Mouse (Mus musculus) limb, embryonic 11.5 days (tissue): ENCODE data around the gene Kcnb1. TPM values are rescaled to one million over a fixed set of nuclear protein-coding genes. Genes with fewer than 3 reads are reported as not detected.

Experiments
- ATAC-seq: fragments of 200-750 bp; cut with Nextera tagmentation; 2 replicates; pipeline ENCODE4 v1.8.0; 2017; ENCODE audit warnings: low read depth; ENCODE audit not compliant: insufficient number of reproducible peaks, low FRiP score, low TSS enrichment
- DNase-seq: peaks from one replicate; pipeline ENCODE4 v3.0.0-alpha.2; 2015; ENCODE audit warnings: low spot score
- H3K27ac ChIP-seq: fragments of 300-500 bp; sonication (generic); replicated peaks from 2 replicates; pipeline ENCODE4 v1.5.1; 2014; ENCODE audit warnings: low read depth, mild to moderate bottlenecking, low read length
- H3K27me3 ChIP-seq: fragments of 300-500 bp; sonication (generic); 2 replicates; pipeline ENCODE4 v1.6.1; 2014; ENCODE audit warnings: mild to moderate bottlenecking, low read length, mixed read lengths; ENCODE audit not compliant: control insufficient read depth, insufficient read depth
- H3K36me3 ChIP-seq: fragments of 300-500 bp; sonication (generic); 2 replicates; pipeline ENCODE4 v1.6.1; 2014; ENCODE audit warnings: mild to moderate bottlenecking, low read length, moderate library complexity, mixed read lengths; ENCODE audit not compliant: control insufficient read depth, insufficient read depth
- H3K4me1 ChIP-seq: fragments of 300-500 bp; sonication (generic); 2 replicates; pipeline ENCODE4 v1.6.1; 2014; ENCODE audit warnings: low read length, mixed read lengths; ENCODE audit not compliant: control insufficient read depth, insufficient read depth
- H3K4me2 ChIP-seq: fragments of 300-500 bp; sonication (generic); 2 replicates; pipeline ENCODE4 v1.6.1; 2014; ENCODE audit warnings: low read depth, mild to moderate bottlenecking, moderate library complexity; ENCODE audit not compliant: severe bottlenecking
- H3K4me3 ChIP-seq: fragments of 300-500 bp; sonication (generic); 2 replicates; pipeline ENCODE4 v1.5.1; 2014; ENCODE audit warnings: low read depth, low read length
- H3K9ac ChIP-seq: fragments of 300-500 bp; sonication (generic); 2 replicates; pipeline ENCODE4 v1.6.1; 2014; ENCODE audit warnings: mild to moderate bottlenecking, low read length
- H3K9me3 ChIP-seq: fragments of 300-500 bp; sonication (generic); 2 replicates; pipeline ENCODE4 v1.6.1; 2016; ENCODE audit warnings: low read length; ENCODE audit not compliant: control insufficient read depth
- WGBS: fragments of 180-500 bp; shearing (Covaris S2); extraction: QIAGEN DNeasy Blood & Tissue Kit; methylation state at CpG from one replicate; pipeline ENCODE4 v1.1.7; 2014; 5-methylcytosine and 5-hydroxymethylcytosine counted together
- polyA plus RNA-seq: library from polyadenylated mRNA; unstranded; fragments of >200 nt; fragmentation: Nextera tagmentation; extraction: Ambion mirVana; gene quantifications from 2 replicates; pipeline ENCODE4 v1.2.1, GENCODE M21; 2014

Gene Kcnb1
- polyA plus RNA-seq, 1 experiment from 2014 or later, result 0.29 TPM

DNA sequence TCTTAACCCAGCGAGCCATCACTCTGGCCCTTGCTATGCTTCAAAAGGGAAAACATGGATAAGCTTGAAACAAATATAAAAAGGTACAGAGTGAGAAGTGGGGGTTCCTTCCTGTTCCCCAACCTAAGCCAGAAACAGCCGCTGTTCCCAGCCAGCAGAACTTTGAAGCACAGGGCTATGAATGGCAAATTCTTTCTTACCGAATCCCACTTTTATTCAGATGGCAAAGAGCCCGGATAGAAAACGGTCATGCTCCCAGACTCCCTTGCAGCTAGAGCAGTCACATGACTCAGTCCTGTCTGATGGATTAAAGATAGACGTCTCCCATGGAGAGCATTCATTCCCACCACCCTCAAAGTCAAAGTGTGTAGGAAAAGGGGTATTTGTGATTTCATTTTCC, 39.1 kb downstream of the Kcnb1 start:
- ATAC-seq (no peak), DNase-seq (no peak)
- no peaks in the 10 kb centered on the region for H3K36me3 ChIP-seq
- H3K4me1 ChIP-seq, result no peaks in the 10 kb centered on the region
- no peak overlapping the region for H3K4me3 ChIP-seq
- no peak overlapping the region for H3K4me2 ChIP-seq
- no peaks in the 10 kb centered on the region for H3K9me3 ChIP-seq
- 94% methylated on average over 6 of the region's 6 CpGs for WGBS
- no peaks in the 10 kb centered on the region for H3K27me3 ChIP-seq
- no peak overlapping the region for H3K9ac ChIP-seq
- no peak overlapping the region for H3K27ac ChIP-seq

DNA sequence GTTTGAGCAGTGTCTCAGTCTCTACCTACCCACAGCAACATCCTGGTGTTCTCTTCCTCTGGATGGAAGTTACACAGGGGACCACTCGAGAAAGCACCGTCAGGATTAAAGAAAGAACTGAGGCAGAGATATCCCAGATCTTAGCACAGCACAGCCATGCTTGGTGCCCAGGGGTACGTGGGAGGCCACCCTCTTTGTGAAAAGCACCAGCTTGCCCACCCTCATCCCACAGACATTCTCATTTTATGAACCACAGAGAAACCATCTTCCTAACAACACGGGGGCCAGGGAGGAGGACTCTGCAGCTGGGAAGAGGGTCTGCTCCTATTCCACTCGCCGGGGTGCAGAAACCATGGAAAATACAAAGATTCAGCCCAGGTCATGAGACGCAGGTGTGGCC, 39.8 kb downstream of the Kcnb1 start:
- no peaks in the 10 kb centered on the region for H3K9me3 ChIP-seq
- DNase-seq, result no peak
- no peak overlapping the region for H3K27ac ChIP-seq
- 95% methylated on average over 7 of the region's 7 CpGs for WGBS
- no peaks in the 10 kb centered on the region; the same call in 1 of the 2 replicates for H3K27me3 ChIP-seq
- no peaks in the 10 kb centered on the region for H3K36me3 ChIP-seq
- H3K4me1 ChIP-seq, result no peaks in the 10 kb centered on the region
- H3K4me2 ChIP-seq, result no peak overlapping the region
- ATAC-seq, result no peak
- no peak overlapping the region for H3K4me3 ChIP-seq
- no peak overlapping the region for H3K9ac ChIP-seq

DNA sequence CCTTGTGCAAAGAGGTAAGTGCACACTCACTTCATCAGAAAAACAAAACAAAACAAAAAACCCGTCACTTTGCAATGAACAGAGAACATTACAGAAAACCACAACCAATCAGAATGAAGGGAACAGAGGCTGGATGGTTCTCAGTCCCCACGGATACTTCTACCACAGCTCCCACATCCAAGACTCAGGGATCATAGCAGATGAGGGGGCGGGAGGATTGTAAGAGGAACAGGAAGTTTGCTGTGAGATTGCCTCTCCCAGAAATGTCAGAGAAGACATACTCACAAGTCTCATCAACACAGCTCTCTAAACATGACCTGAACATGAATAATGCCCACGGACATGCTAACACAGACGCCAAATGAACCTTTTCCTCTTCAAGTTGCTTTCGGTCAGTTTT, 40.9 kb downstream of the Kcnb1 start:
- no peaks in the 10 kb centered on the region for H3K9me3 ChIP-seq
- ATAC-seq (no peak), DNase-seq (no peak)
- no peaks in the 10 kb centered on the region for H3K4me1 ChIP-seq
- WGBS, result 88% methylated on average over 6 of the region's 6 CpGs
- H3K27ac ChIP-seq, result no peak overlapping the region
- no peak overlapping the region for H3K9ac ChIP-seq
- no peaks in the 10 kb centered on the region for H3K36me3 ChIP-seq
- H3K4me2 ChIP-seq, result no peak overlapping the region
- H3K4me3 ChIP-seq, result no peak overlapping the region
- H3K27me3 ChIP-seq, result peaks cover 3% of the 10 kb centered on the region; the same call in 1 of the 2 replicates

DNA sequence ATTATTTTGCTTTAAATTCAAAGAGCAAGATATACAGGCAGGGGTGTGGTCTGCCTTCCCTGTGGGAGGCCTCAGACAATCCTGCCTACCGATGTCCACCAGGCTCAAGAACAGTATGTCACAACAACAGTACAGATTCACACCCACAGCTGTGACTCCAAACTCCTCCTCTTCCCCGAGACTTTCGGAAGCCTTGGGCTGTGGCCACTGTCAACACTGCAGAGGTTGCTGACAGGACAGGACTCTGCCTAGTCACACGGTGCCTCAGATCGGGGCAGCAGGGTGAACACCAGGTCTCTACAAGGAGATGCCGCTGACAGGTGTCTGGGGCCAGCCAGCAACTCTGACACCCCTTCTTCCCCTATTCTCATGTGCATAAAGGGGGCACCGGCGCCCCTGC, 42.2 kb downstream of the Kcnb1 start:
- Histone ChIP-seq H3K36me3 (no peaks in the 10 kb centered on the region), H3K4me2 (no peak overlapping the region), H3K9ac (no peak overlapping the region), H3K9me3 (no peaks in the 10 kb centered on the region), H3K4me1 (no peaks in the 10 kb centered on the region), H3K27ac (no peak overlapping the region), H3K27me3 (peaks cover 6% of the 10 kb centered on the region; the same call in 1 of the 2 replicates), H3K4me3 (no peak overlapping the region)
- ATAC-seq (0 out of 2 replicates have a peak, but pooled peaks have one; percentile 31), DNase-seq (no peak)
- WGBS, result 85% methylated on average over 8 of the region's 8 CpGs

DNA sequence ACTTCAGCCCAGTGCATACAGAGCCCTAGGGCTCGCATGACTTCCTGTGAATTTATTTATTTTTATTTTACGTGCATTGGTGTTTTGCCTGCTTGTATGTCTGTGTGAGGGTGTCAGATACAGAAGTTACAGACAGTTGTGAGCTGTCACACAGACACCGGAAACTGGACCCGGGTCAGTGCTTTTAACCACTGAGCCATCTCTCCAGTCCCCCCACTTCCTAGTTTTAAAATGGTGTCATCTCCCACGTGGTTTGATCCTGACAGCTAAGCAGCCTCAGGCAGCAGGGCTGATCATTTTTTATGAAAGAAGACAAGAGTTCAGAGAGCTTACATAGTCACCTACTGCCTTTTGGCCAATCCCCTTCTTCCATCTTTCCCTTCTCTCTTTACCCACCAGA, 44.1 kb downstream of the Kcnb1 start:
- ATAC-seq (no peak), DNase-seq (no peak)
- Histone ChIP-seq H3K27ac (no peak overlapping the region), H3K9me3 (no peaks in the 10 kb centered on the region), H3K27me3 (peaks cover 6% of the 10 kb centered on the region; the same call in 1 of the 2 replicates), H3K4me2 (no peak overlapping the region), H3K36me3 (no peaks in the 10 kb centered on the region), H3K9ac (no peak overlapping the region), H3K4me3 (no peak overlapping the region), H3K4me1 (no peaks in the 10 kb centered on the region)
- 80% methylated on average over 5 of the region's 5 CpGs for WGBS

DNA sequence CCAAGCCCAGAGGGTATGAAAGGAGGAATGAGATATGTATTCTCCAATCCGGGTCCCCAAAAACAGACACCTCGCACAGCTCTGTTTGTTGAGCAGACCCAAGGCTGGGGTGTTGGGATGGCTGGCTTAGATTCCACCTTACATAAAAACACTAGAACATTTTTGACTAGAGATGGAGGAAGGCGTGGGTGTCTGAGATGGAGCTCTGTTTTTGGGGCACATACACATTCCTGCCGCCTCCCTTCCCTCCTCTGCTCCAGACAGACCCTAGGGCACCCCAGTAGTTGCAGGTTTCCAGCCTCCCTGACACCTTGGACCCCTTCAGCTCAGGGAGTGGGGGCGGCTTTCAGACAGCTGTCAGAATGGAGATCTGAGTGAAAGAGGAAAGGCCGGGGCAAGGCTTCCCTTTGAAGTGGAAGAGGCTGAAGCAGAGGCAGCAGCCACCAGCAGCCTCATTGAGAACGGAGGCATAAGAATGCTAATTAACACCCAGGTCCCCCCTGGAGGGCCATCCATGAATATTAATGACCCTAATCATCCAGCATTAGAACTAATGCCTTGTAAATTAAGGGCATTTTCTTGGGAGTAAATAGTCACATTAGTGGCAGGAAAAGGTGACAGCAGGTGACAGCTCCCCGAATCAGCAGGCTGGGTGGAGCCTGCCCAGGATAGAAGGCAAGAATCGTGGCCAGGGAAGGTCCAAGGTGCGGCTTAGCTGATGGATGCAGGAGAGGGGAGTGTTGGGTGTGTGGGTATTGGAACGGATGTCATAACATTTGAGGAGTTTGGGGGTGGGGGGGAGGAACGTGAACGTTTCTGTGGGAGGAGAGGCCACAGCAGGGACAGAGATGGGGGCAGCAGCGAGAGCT, 45.3 kb downstream of the Kcnb1 start:
- no peaks in the 10 kb centered on the region for H3K9me3 ChIP-seq
- H3K9ac ChIP-seq, result no peak overlapping the region
- no peak for DNase-seq
- no peak for ATAC-seq
- no peak overlapping the region for H3K4me3 ChIP-seq
- no peak overlapping the region for H3K27ac ChIP-seq
- peaks cover 6% of the 10 kb centered on the region; the same call in 1 of the 2 replicates for H3K27me3 ChIP-seq
- WGBS, result 5% methylated on average over 14 of the region's 14 CpGs
- no peak overlapping the region for H3K4me2 ChIP-seq
- H3K4me1 ChIP-seq, result no peaks in the 10 kb centered on the region
- no peaks in the 10 kb centered on the region for H3K36me3 ChIP-seq

DNA sequence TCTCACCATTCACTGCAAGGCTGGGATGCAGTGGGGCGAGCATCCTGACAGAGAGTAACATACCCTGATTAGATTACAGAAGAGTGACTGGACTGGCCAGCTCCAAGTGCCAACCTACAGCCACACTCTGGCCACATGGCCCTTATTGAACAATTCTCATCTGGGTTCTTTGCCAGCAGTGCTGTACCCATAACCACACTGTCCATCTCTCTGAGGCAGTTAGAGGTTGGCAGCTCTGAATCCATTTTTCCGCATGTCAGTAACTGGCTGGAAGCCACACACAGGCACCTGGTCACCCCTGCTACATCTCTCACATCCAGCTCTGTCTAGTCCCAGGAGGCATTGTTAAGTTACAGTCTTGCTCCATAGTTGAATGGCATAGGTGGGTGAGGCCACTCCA, 46.0 kb downstream of the Kcnb1 start:
- Histone ChIP-seq H3K9ac (no peak overlapping the region), H3K4me3 (no peak overlapping the region), H3K4me1 (no peaks in the 10 kb centered on the region), H3K27ac (no peak overlapping the region), H3K27me3 (peaks cover 6% of the 10 kb centered on the region; the same call in 1 of the 2 replicates), H3K4me2 (no peak overlapping the region), H3K36me3 (no peaks in the 10 kb centered on the region), H3K9me3 (no peaks in the 10 kb centered on the region)
- ATAC-seq (no peak), DNase-seq (no peak)
- WGBS, result 60% methylated on average over 2 of the region's 2 CpGs

DNA sequence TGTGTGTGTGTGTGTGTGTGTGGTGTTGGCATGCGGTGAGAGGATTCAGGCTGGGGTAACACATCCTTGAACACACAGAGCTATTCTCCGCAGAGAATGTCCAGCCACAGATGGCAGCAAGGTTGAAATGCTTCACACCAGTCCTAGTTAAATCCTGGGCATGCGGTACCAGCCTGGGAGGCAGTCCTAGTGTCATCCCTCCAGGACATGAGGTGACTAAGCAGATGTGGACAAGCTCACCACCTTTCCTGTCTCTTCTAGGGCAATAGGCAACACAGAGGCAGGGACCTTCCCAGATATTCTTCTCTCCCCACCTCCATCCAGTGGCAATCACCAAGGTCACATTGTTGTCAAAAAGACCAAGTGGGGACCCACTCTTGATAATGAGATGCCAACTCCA, 47.7 kb downstream of the Kcnb1 start:
- DNase-seq (no peak), ATAC-seq (no peak)
- H3K4me3 ChIP-seq, result no peak overlapping the region
- no peak overlapping the region for H3K9ac ChIP-seq
- H3K27me3 ChIP-seq, result peaks cover 6% of the 10 kb centered on the region; the same call in 1 of the 2 replicates
- H3K4me1 ChIP-seq, result no peaks in the 10 kb centered on the region
- H3K4me2 ChIP-seq, result no peak overlapping the region
- WGBS, result 89% methylated on average over 3 of the region's 3 CpGs
- no peaks in the 10 kb centered on the region for H3K9me3 ChIP-seq
- no peaks in the 10 kb centered on the region for H3K36me3 ChIP-seq
- no peak overlapping the region for H3K27ac ChIP-seq
